Mouse (Mus musculus) bone marrow, adult 2 months (tissue): ENCODE data around the gene Zfp82.

Source experiments
- CTCF ChIP-seq: fragments of 200-500 bp; IDR thresholded peaks from 2 replicates; pipeline ENCODE4 v1.5.1; 2011; ENCODE audit warnings: low read length, control low read depth; ENCODE audit not compliant: control insufficient read depth, insufficient read depth
- POLR2A ChIP-seq: fragments of 200-500 bp; IDR thresholded peaks from 2 replicates; pipeline ENCODE4 v1.6.1; 2011; ENCODE audit warnings: low read depth, mild to moderate bottlenecking, control low read depth, low read length, borderline replicate concordance; ENCODE audit not compliant: control insufficient read depth

DNA sequence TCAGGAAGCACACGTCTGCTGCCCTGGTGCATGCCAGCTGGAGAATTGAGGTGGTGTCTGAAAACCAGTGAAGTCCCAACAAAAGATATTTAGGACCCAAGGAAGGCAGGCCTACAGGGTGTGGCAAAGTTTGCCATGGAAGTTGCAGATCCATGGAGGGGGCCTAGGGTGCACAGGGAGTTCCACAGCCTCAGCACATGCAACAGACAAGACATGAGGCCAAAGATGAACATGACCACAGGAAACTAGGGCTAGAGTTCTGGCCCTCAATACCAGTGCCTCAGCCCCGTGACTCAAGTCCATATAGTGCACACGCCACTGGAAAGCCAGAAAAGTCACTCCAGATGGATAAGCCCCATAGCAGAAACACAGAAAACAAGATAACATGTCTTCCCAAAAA, 44.1 kb downstream of the Zfp82 start:
- TF ChIP-seq CTCF (no peak), POLR2A (no peak)
